Mouse (Mus musculus): ENCODE data around the gene Tjp3. TPM values are rescaled to one million over a fixed set of nuclear protein-coding genes. Genes with fewer than 3 reads are reported as not detected.

Tjp3 gene
- polyA plus RNA-seq, 1 experiment, result 3.0 TPM

DNA sequence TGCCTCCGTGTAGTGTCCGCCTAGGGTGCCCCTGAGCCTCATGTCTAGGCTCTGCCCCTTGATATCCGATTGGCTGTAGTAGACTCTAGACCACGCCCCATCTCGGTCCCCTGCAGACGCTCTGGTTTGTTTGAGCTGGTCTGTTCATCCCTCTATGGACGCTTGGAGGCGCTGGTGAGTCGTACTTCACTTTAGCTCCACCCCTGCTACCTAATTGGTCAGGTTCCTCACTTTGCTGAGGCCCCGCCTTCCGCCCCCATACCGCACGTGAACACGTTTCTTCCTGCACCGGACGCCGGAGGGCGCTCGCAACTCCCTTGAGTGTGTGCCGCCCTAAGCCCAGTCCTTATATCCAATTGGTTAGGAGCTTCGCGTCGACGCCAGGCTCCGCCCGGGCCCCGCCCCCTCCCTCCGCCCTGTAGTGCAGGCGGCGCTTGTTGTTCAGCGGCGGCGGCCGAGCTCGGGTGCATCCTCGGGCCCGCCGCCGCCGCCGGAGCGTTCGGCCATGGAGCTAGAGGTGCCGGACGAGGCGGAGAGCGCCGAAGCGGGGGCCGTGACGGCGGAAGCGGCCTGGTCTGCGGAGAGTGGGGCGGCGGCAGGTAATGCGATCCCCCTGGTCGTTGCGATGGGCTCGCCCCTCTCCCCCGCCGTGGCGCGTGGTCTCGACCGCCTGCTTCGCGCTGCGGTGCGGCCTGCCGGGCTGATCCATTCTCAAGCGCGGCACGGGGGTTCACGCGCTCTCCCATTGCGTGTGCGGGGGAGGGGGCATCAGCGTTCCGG lies 1.4 kb upstream of the Tjp3 start, which contains the start of gene Pip5k1c:
Gene Pip5k1c, plus strand, starts transcription at position 410 of the 780 bp plus-strand sequence.
- under 1% methylated on average over 80 of the region's 80 CpGs for WGBS
- TF ChIP-seq CTCF (IDR thresholded peaks at IDR 0.05; ENCODE audit: control insufficient read depth, insufficient read depth, low read length) (peak; percentile 87), POLR2A (IDR thresholded peaks at IDR 0.05; ENCODE audit: borderline replicate concordance, control insufficient read depth, low read depth, low read length) (peak; percentile 68; the same call in 1 of the 2 replicates)
- H3K27ac ChIP-seq (ENCODE audit: control insufficient read depth, insufficient read depth, low read depth, low read length, poor library complexity), result peak within 1 kb of the TSS; percentile 97
- peaks cover 18% of the 10 kb centered on the region for H3K4me1 ChIP-seq (ENCODE audit: control insufficient read depth, insufficient read depth, low read length)
- peak within 1 kb of the TSS; percentile 81 for H3K4me3 ChIP-seq (replicated peaks; ENCODE audit: control insufficient read depth, low read depth, low read length)

DNA sequence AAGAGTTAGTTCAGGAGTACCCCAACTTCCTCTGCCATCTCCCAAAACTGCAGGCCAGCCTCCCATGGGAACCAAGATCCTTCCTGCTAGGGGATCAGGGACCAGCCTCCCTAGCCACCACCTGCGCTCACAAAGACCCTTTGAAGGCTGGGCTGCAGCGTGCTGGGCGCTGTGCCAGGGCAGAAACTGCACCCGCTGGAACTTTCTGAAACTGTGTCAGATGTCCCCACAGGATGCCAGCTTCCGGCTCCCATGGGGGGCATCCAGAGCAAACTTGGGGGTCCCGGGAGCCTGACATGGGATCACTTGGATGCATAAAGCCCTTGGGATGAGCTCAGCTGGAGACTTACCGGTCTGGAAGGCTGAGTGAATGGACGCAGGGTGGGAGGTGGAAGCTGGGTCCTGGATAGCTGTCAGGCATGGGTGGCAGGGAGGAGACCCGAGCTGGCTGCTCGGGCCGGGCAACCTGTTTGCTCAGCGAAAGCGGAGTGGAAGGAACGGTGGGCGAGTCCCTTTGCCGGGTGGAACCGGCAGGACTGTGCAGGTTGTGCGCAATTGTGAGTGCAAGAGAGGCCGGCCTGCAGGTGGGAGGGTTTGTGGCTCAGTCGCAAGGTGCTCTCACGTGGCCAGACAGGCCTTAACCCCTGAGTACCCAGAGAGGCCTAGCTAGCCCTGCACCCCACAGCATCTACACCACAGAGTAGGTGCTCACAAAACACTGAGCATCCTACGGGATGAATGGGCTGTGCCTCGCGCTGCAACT lies 502 bp downstream of the Tjp3 start:
- Histone ChIP-seq H3K27ac (ENCODE audit: control insufficient read depth, insufficient read depth, low read depth, low read length, poor library complexity) (peak overlapping the region; percentile 76), H3K4me1 (ENCODE audit: control insufficient read depth, insufficient read depth, low read length) (peaks cover 10% of the 10 kb centered on the region), H3K4me3 (replicated peaks; ENCODE audit: control insufficient read depth, low read depth, low read length) (peak overlapping the region; percentile 3)
- WGBS, result 20% methylated on average over 24 of the region's 24 CpGs
- TF ChIP-seq POLR2A (IDR thresholded peaks at IDR 0.05; ENCODE audit: borderline replicate concordance, control insufficient read depth, low read depth, low read length) (0 out of 2 replicates have a peak, but pooled peaks have one; percentile 21), CTCF (IDR thresholded peaks at IDR 0.05; ENCODE audit: control insufficient read depth, insufficient read depth, low read length) (no peak)

DNA sequence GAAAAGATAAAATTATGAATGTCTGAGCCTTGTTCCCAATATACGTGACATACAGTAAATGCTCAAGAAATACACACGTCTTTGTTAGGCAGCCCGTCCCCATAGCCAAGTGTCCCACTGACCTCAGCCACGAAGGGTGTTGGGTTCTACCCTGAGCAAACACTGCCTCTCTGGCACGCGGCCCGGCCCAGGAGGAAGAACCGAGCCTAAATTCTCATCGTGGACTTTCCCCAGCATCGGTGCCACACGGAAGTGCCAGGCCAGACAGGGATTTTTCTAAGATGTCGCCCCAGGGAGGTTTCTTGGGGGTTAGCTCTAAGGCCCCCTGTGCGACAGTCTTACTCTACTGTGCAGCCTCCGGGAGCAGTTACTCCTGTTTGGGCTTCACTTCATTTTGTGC lies 1.6 kb downstream of the Tjp3 start:
- no peak overlapping the region for H3K27ac ChIP-seq (ENCODE audit: control insufficient read depth, insufficient read depth, low read depth, low read length, poor library complexity)
- H3K4me3 ChIP-seq (replicated peaks; ENCODE audit: control insufficient read depth, low read depth, low read length), result no peak overlapping the region
- H3K4me1 ChIP-seq (ENCODE audit: control insufficient read depth, insufficient read depth, low read length), result peaks cover 7% of the 10 kb centered on the region
- TF ChIP-seq CTCF (IDR thresholded peaks at IDR 0.05; ENCODE audit: control insufficient read depth, insufficient read depth, low read length) (no peak), POLR2A (IDR thresholded peaks at IDR 0.05; ENCODE audit: borderline replicate concordance, control insufficient read depth, low read depth, low read length) (no peak)
- WGBS, result 71% methylated on average over 14 of the region's 14 CpGs

DNA sequence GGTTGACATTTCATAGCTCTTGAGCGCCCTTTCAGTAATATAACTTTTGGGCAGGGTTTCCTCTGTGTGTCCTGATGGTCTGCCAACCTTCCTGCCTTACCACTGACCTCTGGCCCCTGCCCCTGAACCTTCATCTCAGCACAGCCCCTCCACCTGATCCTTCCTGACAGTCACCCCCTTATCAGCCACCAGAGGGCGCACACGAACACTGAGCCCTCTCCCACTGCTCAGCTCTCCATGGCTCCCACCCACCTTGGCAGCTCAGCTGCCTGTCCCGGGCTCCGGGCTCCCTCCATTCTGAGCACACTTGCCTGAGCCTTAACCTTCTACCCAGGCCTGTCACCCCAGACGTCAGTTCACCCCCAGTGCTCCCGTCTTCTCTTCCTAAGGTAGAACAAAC lies 2.1 kb downstream of the Tjp3 start:
- H3K4me1 ChIP-seq (ENCODE audit: control insufficient read depth, insufficient read depth, low read length), result peaks cover 4% of the 10 kb centered on the region; the same call in 1 of the 2 replicates
- TF ChIP-seq CTCF (IDR thresholded peaks at IDR 0.05; ENCODE audit: control insufficient read depth, insufficient read depth, low read length) (peak; percentile 95), POLR2A (IDR thresholded peaks at IDR 0.05; ENCODE audit: borderline replicate concordance, control insufficient read depth, low read depth, low read length) (no peak)
- WGBS, result 15% methylated on average over 7 of the region's 7 CpGs

DNA sequence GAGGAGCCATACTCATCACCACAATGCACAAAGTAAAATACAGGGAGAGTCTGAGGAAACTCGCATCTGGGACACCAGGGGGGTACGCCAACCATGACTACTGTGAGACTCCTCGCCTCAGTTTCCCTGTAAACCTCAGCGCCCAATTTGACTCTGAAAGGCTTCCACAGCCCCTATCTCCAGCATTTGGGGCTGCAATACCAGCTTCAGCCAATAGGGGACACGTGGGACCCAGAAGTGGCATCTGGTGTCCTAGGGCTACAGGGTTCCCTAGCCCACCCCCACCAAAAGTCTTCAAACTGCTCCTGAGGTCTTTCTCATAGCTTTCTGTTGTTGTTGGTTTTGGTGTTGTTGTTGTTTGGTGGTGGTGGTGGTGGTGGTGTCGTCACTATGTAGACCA lies 2.8 kb downstream of the Tjp3 start:
- Histone ChIP-seq H3K4me3 (replicated peaks; ENCODE audit: control insufficient read depth, low read depth, low read length) (no peak overlapping the region), H3K4me1 (ENCODE audit: control insufficient read depth, insufficient read depth, low read length) (peaks cover 4% of the 10 kb centered on the region; the same call in 1 of the 2 replicates), H3K27ac (ENCODE audit: control insufficient read depth, insufficient read depth, low read depth, low read length, poor library complexity) (no peak overlapping the region)
- 38% methylated on average over 6 of the region's 6 CpGs for WGBS
- TF ChIP-seq POLR2A (IDR thresholded peaks at IDR 0.05; ENCODE audit: borderline replicate concordance, control insufficient read depth, low read depth, low read length), result no peak
- TF ChIP-seq CTCF (IDR thresholded peaks at IDR 0.05; ENCODE audit: control insufficient read depth, insufficient read depth, low read length), result peak; percentile 46; the same call in 1 of the 2 replicates

More for the DNA sequence above, 2.1 kb downstream of the Tjp3 start:
- Histone ChIP-seq H3K4me3 (replicated peaks; ENCODE audit: control insufficient read depth, low read depth, low read length) (no peak overlapping the region), H3K27ac (ENCODE audit: control insufficient read depth, insufficient read depth, low read depth, low read length, poor library complexity) (no peak overlapping the region)

DNA sequence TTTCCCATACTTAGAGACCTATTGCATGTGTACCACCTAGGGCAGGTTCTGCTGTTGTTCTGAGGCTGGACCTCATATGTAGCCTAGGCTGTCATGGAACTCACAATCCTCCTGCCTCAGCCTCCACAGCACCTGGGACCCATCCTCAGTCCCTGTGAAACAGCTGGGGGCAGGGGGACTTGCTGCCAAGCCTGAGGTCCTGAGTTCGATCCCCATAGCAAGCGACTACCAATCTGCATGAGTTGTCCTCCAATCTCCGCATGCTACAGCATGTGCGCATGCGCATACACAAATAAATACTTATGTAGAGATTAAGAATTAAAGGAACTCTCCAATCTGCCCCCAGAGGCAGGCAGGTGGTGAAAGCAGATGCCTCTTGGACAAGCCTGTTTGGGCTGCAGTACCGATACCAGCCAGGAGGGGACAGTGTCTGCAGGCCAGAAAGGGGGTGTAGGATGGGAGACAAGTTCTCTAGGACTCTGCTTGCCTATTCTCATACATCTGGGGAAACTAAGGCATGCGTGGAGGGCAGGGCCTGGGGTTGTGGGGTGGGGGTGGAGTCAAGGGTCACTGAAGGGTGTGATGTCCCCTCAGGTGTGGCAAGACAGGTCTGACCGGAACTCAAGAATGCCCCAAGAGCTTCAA lies 3.7 kb downstream of the Tjp3 start:
- Histone ChIP-seq H3K27ac (ENCODE audit: control insufficient read depth, insufficient read depth, low read depth, low read length, poor library complexity) (no peak overlapping the region), H3K4me1 (ENCODE audit: control insufficient read depth, insufficient read depth, low read length) (peaks cover 4% of the 10 kb centered on the region; the same call in 1 of the 2 replicates), H3K4me3 (replicated peaks; ENCODE audit: control insufficient read depth, low read depth, low read length) (no peak overlapping the region)
- WGBS, result 66% methylated on average over 8 of the region's 8 CpGs
- TF ChIP-seq CTCF (IDR thresholded peaks at IDR 0.05; ENCODE audit: control insufficient read depth, insufficient read depth, low read length) (peak; percentile 91), POLR2A (IDR thresholded peaks at IDR 0.05; ENCODE audit: borderline replicate concordance, control insufficient read depth, low read depth, low read length) (no peak)

DNA sequence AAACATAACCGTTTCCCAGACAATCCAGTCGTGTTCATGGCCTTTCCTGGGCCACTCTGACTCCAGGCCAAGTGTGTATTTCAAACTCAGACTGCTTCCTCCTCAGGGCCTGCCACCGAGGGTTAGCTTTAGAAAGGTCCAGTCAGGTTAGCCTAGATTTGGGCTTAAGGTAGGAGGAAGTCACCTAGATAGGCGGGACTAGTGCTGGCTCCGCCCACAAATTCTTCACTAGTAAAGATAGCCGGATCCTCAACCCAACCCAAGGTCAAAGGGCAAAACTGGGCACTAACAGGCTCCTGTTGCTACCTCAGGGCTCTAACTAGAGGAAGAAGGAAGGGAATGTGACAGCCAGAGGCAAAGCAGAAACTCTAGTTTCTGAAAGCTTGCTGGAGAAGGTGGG lies 4.8 kb downstream of the Tjp3 start:
- 35% methylated on average over 6 of the region's 6 CpGs for WGBS
- H3K4me3 ChIP-seq (replicated peaks; ENCODE audit: control insufficient read depth, low read depth, low read length), result no peak overlapping the region
- TF ChIP-seq POLR2A (IDR thresholded peaks at IDR 0.05; ENCODE audit: borderline replicate concordance, control insufficient read depth, low read depth, low read length) (no peak), CTCF (IDR thresholded peaks at IDR 0.05; ENCODE audit: control insufficient read depth, insufficient read depth, low read length) (no peak)
- no peak overlapping the region for H3K27ac ChIP-seq (ENCODE audit: control insufficient read depth, insufficient read depth, low read depth, low read length, poor library complexity)
- peaks cover 4% of the 10 kb centered on the region; the same call in 1 of the 2 replicates for H3K4me1 ChIP-seq (ENCODE audit: control insufficient read depth, insufficient read depth, low read length)

Data from bone marrow, adult 2 months (tissue).